In genomic region chr6:136487554-136487950, GRCm38 (mm10) we compare ENCODE assay signal across 25 mouse cellular contexts. TPM values are rescaled to one million over a fixed set of nuclear protein-coding genes. Genes with fewer than 3 reads are reported as not detected.
DNase-seq lines count a peak whose midpoint lies in the region; ATAC-seq and TF ChIP-seq lines count a peak whose summit lies in the region.
"Had no signal": no experiment of that assay in that cellular context is flagged by ENCODE, and none has a peak within 500 bp of the region (broad histone marks: within the 10 kb centered on the region; RNA-seq: fewer than 3 reads in every experiment).

No protein-coding gene starts in this region.

- 0 out of 2 replicates have a peak, but pooled peaks have one; percentile 21 for ATAC-seq in forebrain, embryonic 13.5 days
- ATAC-seq in forebrain, embryonic 16.5 days, result no peak
- 0 out of 2 replicates have a peak, but pooled peaks have one; percentile 3 for ATAC-seq in intestine, embryonic 16.5 days
- no peak for ATAC-seq in intestine, embryonic 15.5 days
- ATAC-seq in neural tube, embryonic 14.5 days (ENCODE audit: low read depth), result peak; percentile 11; the same call in 1 of the 2 replicates
- ATAC-seq in stomach, postnatal 0 days (ENCODE audit: low FRiP score, low TSS enrichment), result no peak
- ATAC-seq: inflammation-experienced regulatory T-cells, adult 6 months had no signal

- TF ChIP-seq CTCF in stomach, postnatal 0 days (IDR thresholded peaks at IDR 0.05; ENCODE audit: low read depth), result no peak

- TF ChIP-seq EP300 in stomach, postnatal 0 days (optimal IDR thresholded peaks at IDR 0.05), result no peak

- 0 out of 2 replicates have a peak, but pooled peaks cover 5% of the 10 kb centered on the region for H3K9me3 ChIP-seq in forebrain, embryonic 13.5 days (replicated peaks)
- no peaks in the 10 kb centered on the region for H3K9me3 ChIP-seq in forebrain, embryonic 16.5 days (ENCODE audit: control insufficient read depth, low read length)
- H3K9me3 ChIP-seq in intestine, embryonic 16.5 days (ENCODE audit: control insufficient read depth, low read length), result no peaks in the 10 kb centered on the region
- H3K9me3 ChIP-seq in intestine, embryonic 15.5 days, result no peaks in the 10 kb centered on the region
- no peaks in the 10 kb centered on the region for H3K9me3 ChIP-seq in neural tube, embryonic 14.5 days (ENCODE audit: control insufficient read depth, low read length)
- H3K9me3 ChIP-seq in stomach, postnatal 0 days (ENCODE audit: control insufficient read depth, low read length), result no peaks in the 10 kb centered on the region
- H3K9me3 ChIP-seq: forebrain, embryonic 15.5 days; heart, embryonic 15.5 days; limb, embryonic 12.5 days; liver, embryonic 15.5 days; lung, embryonic 15.5 days had no signal

- DNase-seq in neural tube, embryonic 10.5 days (ENCODE audit: extremely low spot score, low spot score), result no peak
- no peak for DNase-seq in stomach, postnatal 0 days (ENCODE audit: low spot score)
- DNase-seq in urinary bladder, postnatal 4 days (ENCODE audit: low spot score in 2 of 2), result no peak
- DNase-seq: adrenal gland, adult 8-10 months; cerebellum, adult 2 months; cerebellum, postnatal 14 days; gastrocnemius, adult 2 months; gastrocnemius, postnatal 36 days; kidney, adult 8-10 months; kidney, postnatal 10 days; right cerebral cortex, postnatal 4 days; thymus, postnatal 14 days had no signal

- no peaks in the 10 kb centered on the region for H3K4me1 ChIP-seq in forebrain, embryonic 13.5 days
- H3K4me1 ChIP-seq in forebrain, embryonic 16.5 days (replicated peaks; ENCODE audit: control insufficient read depth, insufficient read depth, low read length), result 0 out of 2 replicates have a peak, but pooled peaks cover 2% of the 10 kb centered on the region
- H3K4me1 ChIP-seq in intestine, embryonic 16.5 days (ENCODE audit: control insufficient read depth, insufficient read depth, low read length), result no peaks in the 10 kb centered on the region
- no peaks in the 10 kb centered on the region for H3K4me1 ChIP-seq in intestine, embryonic 15.5 days (replicated peaks)
- H3K4me1 ChIP-seq in neural tube, embryonic 14.5 days (ENCODE audit: control insufficient read depth, insufficient read depth, low read length), result no peaks in the 10 kb centered on the region
- H3K4me1 ChIP-seq in stomach, postnatal 0 days (replicated peaks; ENCODE audit: control insufficient read depth, insufficient read depth), result 0 out of 2 replicates have a peak, but pooled peaks cover 2% of the 10 kb centered on the region
- H3K4me1 ChIP-seq: forebrain, embryonic 15.5 days; limb, embryonic 12.5 days had no signal

- no peaks in the 10 kb centered on the region for H3K27me3 ChIP-seq in forebrain, embryonic 13.5 days
- H3K27me3 ChIP-seq in forebrain, embryonic 16.5 days (replicated peaks; ENCODE audit: control insufficient read depth, insufficient read depth, low read length), result no peaks in the 10 kb centered on the region
- H3K27me3 ChIP-seq in intestine, embryonic 16.5 days (replicated peaks; ENCODE audit: control insufficient read depth, insufficient read depth, low read length), result no peaks in the 10 kb centered on the region
- no peaks in the 10 kb centered on the region for H3K27me3 ChIP-seq in intestine, embryonic 15.5 days (replicated peaks)
- no peaks in the 10 kb centered on the region for H3K27me3 ChIP-seq in neural tube, embryonic 14.5 days (ENCODE audit: control insufficient read depth, insufficient read depth, low read length)
- no peaks in the 10 kb centered on the region for H3K27me3 ChIP-seq in stomach, postnatal 0 days (ENCODE audit: control insufficient read depth, insufficient read depth, low read length)
- H3K27me3 ChIP-seq: forebrain, embryonic 15.5 days; heart, embryonic 15.5 days; limb, embryonic 12.5 days; liver, embryonic 15.5 days; lung, embryonic 15.5 days had no signal

- no peak overlapping the region for H3K4me2 ChIP-seq in forebrain, embryonic 13.5 days
- no peak overlapping the region for H3K4me2 ChIP-seq in forebrain, embryonic 16.5 days (ENCODE audit: low read length)
- H3K4me2 ChIP-seq in intestine, embryonic 16.5 days (ENCODE audit: low read depth, low read length), result no peak overlapping the region
- H3K4me2 ChIP-seq in intestine, embryonic 15.5 days (replicated peaks), result no peak overlapping the region
- no peak overlapping the region for H3K4me2 ChIP-seq in neural tube, embryonic 14.5 days (ENCODE audit: low read depth, low read length)
- no peak overlapping the region for H3K4me2 ChIP-seq in stomach, postnatal 0 days (replicated peaks; ENCODE audit: low read depth)

- 100% methylated on average over 1 of the region's 1 CpGs for WGBS in forebrain, embryonic 13.5 days
- WGBS in forebrain, embryonic 16.5 days, result 96% methylated on average over 1 of the region's 1 CpGs
- WGBS in intestine, embryonic 16.5 days, result 88% methylated on average over 1 of the region's 1 CpGs
- 90% methylated on average over 1 of the region's 1 CpGs for WGBS in intestine, embryonic 15.5 days
- 90% methylated on average over 1 of the region's 1 CpGs for WGBS in neural tube, embryonic 14.5 days
- WGBS in stomach, postnatal 0 days, result 94% methylated on average over 1 of the region's 1 CpGs

- H3K9ac ChIP-seq in forebrain, embryonic 13.5 days, result no peak overlapping the region
- H3K9ac ChIP-seq in forebrain, embryonic 16.5 days (replicated peaks; ENCODE audit: low read depth, low read length), result no peak overlapping the region
- no peak overlapping the region for H3K9ac ChIP-seq in intestine, embryonic 16.5 days (ENCODE audit: low read depth, low read length)
- H3K9ac ChIP-seq in intestine, embryonic 15.5 days, result no peak overlapping the region
- H3K9ac ChIP-seq in neural tube, embryonic 14.5 days (replicated peaks; ENCODE audit: low read depth, low read length), result no peak overlapping the region
- H3K9ac ChIP-seq in stomach, postnatal 0 days (ENCODE audit: low read length), result no peak overlapping the region
- H3K9ac ChIP-seq: forebrain, embryonic 15.5 days; heart, embryonic 15.5 days; limb, embryonic 12.5 days; liver, embryonic 15.5 days; lung, embryonic 15.5 days had no signal

- H3K36me3 ChIP-seq in forebrain, embryonic 13.5 days (ENCODE audit: poor library complexity, severe bottlenecking), result no peaks in the 10 kb centered on the region
- H3K36me3 ChIP-seq in forebrain, embryonic 16.5 days (ENCODE audit: control insufficient read depth, insufficient read depth), result no peaks in the 10 kb centered on the region
- no peaks in the 10 kb centered on the region for H3K36me3 ChIP-seq in intestine, embryonic 16.5 days (ENCODE audit: control insufficient read depth, insufficient read depth, low read length)
- H3K36me3 ChIP-seq in intestine, embryonic 15.5 days, result no peaks in the 10 kb centered on the region
- H3K36me3 ChIP-seq in neural tube, embryonic 14.5 days (ENCODE audit: control insufficient read depth, insufficient read depth, low read length), result no peaks in the 10 kb centered on the region
- no peaks in the 10 kb centered on the region for H3K36me3 ChIP-seq in stomach, postnatal 0 days (ENCODE audit: control insufficient read depth, insufficient read depth, low read length)
- H3K36me3 ChIP-seq: forebrain, embryonic 15.5 days; heart, embryonic 15.5 days; limb, embryonic 12.5 days; liver, embryonic 15.5 days; lung, embryonic 15.5 days had no signal

- no peak overlapping the region for H3K4me3 ChIP-seq in forebrain, embryonic 13.5 days
- H3K4me3 ChIP-seq in forebrain, embryonic 16.5 days (replicated peaks; ENCODE audit: low read length), result no peak overlapping the region
- H3K4me3 ChIP-seq in intestine, embryonic 16.5 days (ENCODE audit: low read length), result no peak overlapping the region
- H3K4me3 ChIP-seq in intestine, embryonic 15.5 days (replicated peaks), result no peak overlapping the region
- H3K4me3 ChIP-seq in neural tube, embryonic 14.5 days (ENCODE audit: low read depth, low read length), result no peak overlapping the region
- no peak overlapping the region for H3K4me3 ChIP-seq in stomach, postnatal 0 days (ENCODE audit: low read depth, low read length)
- H3K4me3 ChIP-seq: erythroblast, embryonic 14.5 days; gastrocnemius, adult 2 months; liver, embryonic 15.5 days had no signal

- H3K27ac ChIP-seq in forebrain, embryonic 13.5 days, result no peak overlapping the region
- H3K27ac ChIP-seq in forebrain, embryonic 16.5 days (ENCODE audit: low read length), result no peak overlapping the region
- H3K27ac ChIP-seq in intestine, embryonic 16.5 days (ENCODE audit: low read length), result no peak overlapping the region
- H3K27ac ChIP-seq in intestine, embryonic 15.5 days, result no peak overlapping the region
- no peak overlapping the region for H3K27ac ChIP-seq in neural tube, embryonic 14.5 days (ENCODE audit: low read depth, low read length)
- H3K27ac ChIP-seq in stomach, postnatal 0 days (replicated peaks), result peak overlapping the region; percentile 49
- H3K27ac ChIP-seq: forebrain, embryonic 15.5 days; gastrocnemius, adult 2 months; heart, embryonic 15.5 days; limb, embryonic 12.5 days; liver, embryonic 15.5 days; lung, embryonic 15.5 days; macrophage had no signal

RNA-seq across cellular contexts. Expression of gene Atf7ip, which starts 18.4 kb away (rescaled TPM):
- 47.3 and 56.6 TPM in 2 replicates for polyA plus RNA-seq in forebrain, embryonic 13.5 days (2015; fragmentation: Nextera tagmentation; extraction: Ambion mirVana)
- polyA plus RNA-seq in forebrain, embryonic 16.5 days (2015; fragmentation: Nextera tagmentation; extraction: Ambion mirVana), result 49.2 and 50.9 TPM in 2 replicates
- 17.6 and 21.0 TPM in 2 replicates for polyA plus RNA-seq in intestine, embryonic 16.5 days (2015; fragmentation: Nextera tagmentation; extraction: Ambion mirVana)
- polyA plus RNA-seq in intestine, embryonic 15.5 days (2015; fragmentation: Nextera tagmentation; extraction: Ambion mirVana), result 24.1 and 25.4 TPM in 2 replicates
- polyA plus RNA-seq in neural tube, embryonic 14.5 days (2014; fragmentation: Nextera tagmentation; extraction: Ambion mirVana), result 49.2 and 59.5 TPM in 2 replicates
- polyA plus RNA-seq in stomach, postnatal 0 days (2015; fragmentation: Nextera tagmentation; extraction: Ambion mirVana), result 8.4 and 9.5 TPM in 2 replicates

Comparison
In these comparisons a context has a peak if more than half of its experiments do, and no peak if none do; other contexts are left out.
1. ATAC-seq: peak in forebrain, embryonic 13.5 days (single experiment), intestine, embryonic 16.5 days (single experiment) and neural tube, embryonic 14.5 days (single experiment); none in forebrain, embryonic 16.5 days (single experiment), intestine, embryonic 15.5 days (single experiment) and stomach, postnatal 0 days (single experiment).